Mouse (Mus musculus): ENCODE measurements around the gene Slc39a2.
"Not testable (repeated sequence)": the region's sequence is repeated elsewhere in the genome, so short reads cannot be mapped to it uniquely, and the experiment has no call there.

Slc39a2 gene

GRCm38 (mm10) chr14:51902806-51903710 lies 10.4 kb downstream of the Slc39a2 start:
- peak; percentile 79 for DNase-seq

- no peak for DNase-seq
These were observed 11.1 kb downstream of the Slc39a2 start for GRCm38 (mm10) chr14:51903782-51904181.

GRCm38 (mm10) chr14:51904706-51905105 lies 12.0 kb downstream of the Slc39a2 start:
- DNase-seq = no peak

- no peak for DNase-seq
These were observed 13.4 kb downstream of the Slc39a2 start for GRCm38 (mm10) chr14:51906102-51906501.

GRCm38 (mm10) chr14:51911301-51911700 lies 18.6 kb downstream of the Slc39a2 start:
- DNase-seq = no peak

- DNase-seq = no peak
These were observed 19.8 kb downstream of the Slc39a2 start for GRCm38 (mm10) chr14:51912391-51913061.

- peak; percentile 86 for DNase-seq
These were observed 20.6 kb downstream of the Slc39a2 start for GRCm38 (mm10) chr14:51913062-51913959.

- peak; percentile 89 for DNase-seq
These were observed 21.5 kb downstream of the Slc39a2 start, which contains the start of gene Ndrg2 for GRCm38 (mm10) chr14:51913960-51914762. Gene Ndrg2 (minus strand): TSS chr14:51914158.

GRCm38 (mm10) chr14:51915030-51915429 lies 22.3 kb downstream of the Slc39a2 start:
- no peak for DNase-seq

- no peak for DNase-seq
These were observed 23.9 kb downstream of the Slc39a2 start for GRCm38 (mm10) chr14:51916539-51916938.

GRCm38 (mm10) chr14:51918125-51918524 lies 25.4 kb downstream of the Slc39a2 start, which contains the start of gene Tppp2:
Gene Tppp2 (plus strand): TSS chr14:51918425.
- no peak for DNase-seq

GRCm38 (mm10) chr14:51918966-51919365 lies 26.3 kb downstream of the Slc39a2 start:
- DNase-seq = no peak

- peak; percentile 59 for DNase-seq
These were observed 29.3 kb downstream of the Slc39a2 start for GRCm38 (mm10) chr14:51921759-51922570.

- DNase-seq = no peak
These were observed 29.8 kb downstream of the Slc39a2 start, which contains the start of gene Rnase13 for GRCm38 (mm10) chr14:51922571-51922865. Gene Rnase13 (minus strand): TSS chr14:51922773.

GRCm38 (mm10) chr14:51922910-51923309 lies 30.2 kb downstream of the Slc39a2 start:
- no peak for DNase-seq

GRCm38 (mm10) chr14:51923492-51923891 lies 30.8 kb downstream of the Slc39a2 start:
- no peak for DNase-seq

GRCm38 (mm10) chr14:51926930-51927329 lies 34.2 kb downstream of the Slc39a2 start:
- not testable (repeated sequence) for DNase-seq

GRCm38 (mm10) chr14:51929309-51929943 lies 36.7 kb downstream of the Slc39a2 start:
- DNase-seq = peak; percentile 79

GRCm38 (mm10) chr14:51929968-51930367 lies 37.3 kb downstream of the Slc39a2 start:
- no peak for DNase-seq

GRCm38 (mm10) chr14:51930824-51931223 lies 38.1 kb downstream of the Slc39a2 start:
- DNase-seq = peak; percentile 89

Data from lung, postnatal 36 days (tissue).